Mouse (Mus musculus) stomach, postnatal 0 days (tissue): ENCODE measurements around the gene 2310011J03Rik. TPM values are rescaled to one million over a fixed set of nuclear protein-coding genes. Genes with fewer than 3 reads are reported as not detected.

ENCODE experiments used
- ATAC-seq: fragments of 200-750 bp; cut with Nextera tagmentation; 2 replicates; pipeline ENCODE4 v1.8.0; 2017; ENCODE audit not compliant: low FRiP score, low TSS enrichment
- DNase-seq: peaks from one replicate; pipeline ENCODE4 v3.0.0-alpha.2; 2016; ENCODE audit warnings: low spot score
- H3K27ac ChIP-seq: fragments of 300-500 bp; sonication (generic); replicated peaks from 2 replicates; pipeline ENCODE4 v1.5.1; 2014; ENCODE audit warnings: mild to moderate bottlenecking, control low read depth
- H3K27me3 ChIP-seq: fragments of 300-500 bp; sonication (generic); 2 replicates; pipeline ENCODE4 v1.6.1; 2014; ENCODE audit warnings: low read length; ENCODE audit not compliant: control insufficient read depth, insufficient read depth
- H3K36me3 ChIP-seq: fragments of 300-500 bp; sonication (generic); 2 replicates; pipeline ENCODE4 v1.6.1; 2014; ENCODE audit warnings: low read length, mixed read lengths; ENCODE audit not compliant: control insufficient read depth, insufficient read depth
- H3K4me1 ChIP-seq: fragments of 300-500 bp; sonication (generic); replicated peaks from 2 replicates; pipeline ENCODE4 v1.6.1; 2014; ENCODE audit warnings: antibody characterized with exemption; ENCODE audit not compliant: control insufficient read depth, insufficient read depth
- H3K4me2 ChIP-seq: fragments of 300-500 bp; sonication (generic); replicated peaks from 2 replicates; pipeline ENCODE4 v1.6.1; 2014; ENCODE audit warnings: low read depth, mild to moderate bottlenecking, control low read depth, moderate library complexity
- H3K4me3 ChIP-seq: fragments of 300-500 bp; sonication (generic); 2 replicates; pipeline ENCODE4 v1.5.1; 2014; ENCODE audit warnings: low read depth, low read length, control low read depth
- H3K9ac ChIP-seq: fragments of 300-500 bp; sonication (generic); 2 replicates; pipeline ENCODE4 v1.6.1; 2014; ENCODE audit warnings: mild to moderate bottlenecking, low read length, control low read depth, mixed read lengths
- H3K9me3 ChIP-seq: fragments of 300-500 bp; sonication (generic); 2 replicates; pipeline ENCODE4 v1.6.1; 2016; ENCODE audit warnings: low read length; ENCODE audit not compliant: control insufficient read depth
- CTCF ChIP-seq: IDR thresholded peaks from 2 replicates; pipeline ENCODE4 v1.5.1; 2016; ENCODE audit warnings: antibody characterized with exemption, low read depth, mild to moderate bottlenecking, moderate library complexity
- EP300 ChIP-seq: optimal IDR thresholded peaks from 2 replicates; pipeline ENCODE3; 2016; ENCODE audit warnings: antibody characterized with exemption
- WGBS: fragments of 180-500 bp; shearing (Covaris S2); extraction: QIAGEN DNeasy Blood & Tissue Kit; methylation state at CpG from one replicate; pipeline ENCODE4 v1.1.7; 2014; 5-methylcytosine and 5-hydroxymethylcytosine counted together
- polyA plus RNA-seq: library from polyadenylated mRNA; unstranded; fragments of >200 nt; fragmentation: Nextera tagmentation; extraction: Ambion mirVana; gene quantifications from 2 replicates; pipeline ENCODE4 v1.2.1, GENCODE M21; 2015

Gene 2310011J03Rik
- polyA plus RNA-seq, 1 experiment from 2014 or later, result 50.3 TPM

- WGBS, result 3% methylated on average over 26 of the region's 46 CpGs
- peak; percentile 82 for DNase-seq
Measured at GRCm38 (mm10) chr10:80323261-80324119, 3.2 kb upstream of the 2310011J03Rik start.

GRCm38 (mm10) chr10:80322811-80323211 lies 2.5 kb upstream of the 2310011J03Rik start:
- peaks cover 6% of the 10 kb centered on the region; the same call in 1 of the 2 replicates for H3K36me3 ChIP-seq
- H3K9ac ChIP-seq, result peak overlapping the region; percentile 59
- no peak overlapping the region for H3K27ac ChIP-seq
- TF ChIP-seq CTCF, result peak; percentile 27
- no peak for TF ChIP-seq EP300
- H3K9me3 ChIP-seq, result no peaks in the 10 kb centered on the region
- ATAC-seq (no peak), DNase-seq (no peak)
- 4% methylated on average over 28 of the region's 28 CpGs for WGBS
- H3K4me2 ChIP-seq, result peak overlapping the region; percentile 97
- H3K4me3 ChIP-seq, result peak overlapping the region; percentile 56
- H3K4me1 ChIP-seq, result peaks cover 8% of the 10 kb centered on the region; the same call in 1 of the 2 replicates
- no peaks in the 10 kb centered on the region for H3K27me3 ChIP-seq

More at GRCm38 (mm10) chr10:80323261-80324119, 3.2 kb upstream of the 2310011J03Rik start:
- Histone ChIP-seq H3K4me3 (peak overlapping the region; percentile 56), H3K9me3 (no peaks in the 10 kb centered on the region), H3K27ac (peak overlapping the region; percentile 18; the same call in 1 of the 2 replicates), H3K4me2 (peak overlapping the region; percentile 97), H3K27me3 (no peaks in the 10 kb centered on the region), H3K4me1 (peaks cover 8% of the 10 kb centered on the region; the same call in 1 of the 2 replicates), H3K36me3 (peaks cover 6% of the 10 kb centered on the region; the same call in 1 of the 2 replicates), H3K9ac (peak overlapping the region; percentile 59)
- TF ChIP-seq CTCF (no peak), EP300 (no peak)
- ATAC-seq, result peak; percentile 45

GRCm38 (mm10) chr10:80321670-80322581 lies 1.6 kb upstream of the 2310011J03Rik start:
- TF ChIP-seq CTCF (no peak), EP300 (no peak)
- H3K27me3 ChIP-seq, result no peaks in the 10 kb centered on the region
- 94% methylated on average over 14 of the region's 21 CpGs for WGBS
- peak overlapping the region; percentile 59; the same call in 1 of the 2 replicates for H3K9ac ChIP-seq
- no peak for ATAC-seq
- H3K4me3 ChIP-seq, result no peak overlapping the region
- no peak overlapping the region for H3K27ac ChIP-seq
- DNase-seq, result no peak
- H3K4me1 ChIP-seq, result peaks cover 8% of the 10 kb centered on the region; the same call in 1 of the 2 replicates
- no peak overlapping the region for H3K4me2 ChIP-seq
- H3K36me3 ChIP-seq, result peaks cover 8% of the 10 kb centered on the region; the same call in 1 of the 2 replicates
- no peaks in the 10 kb centered on the region for H3K9me3 ChIP-seq

GRCm38 (mm10) chr10:80321014-80321669 lies 805 bp upstream of the 2310011J03Rik start:
- H3K36me3 ChIP-seq, result peaks cover 8% of the 10 kb centered on the region; the same call in 1 of the 2 replicates
- no peak overlapping the region for H3K4me2 ChIP-seq
- ATAC-seq (no peak), DNase-seq (no peak)
- no peak overlapping the region for H3K9ac ChIP-seq
- TF ChIP-seq EP300 (no peak), CTCF (no peak)
- peaks cover 8% of the 10 kb centered on the region; the same call in 1 of the 2 replicates for H3K4me1 ChIP-seq
- no peaks in the 10 kb centered on the region for H3K27me3 ChIP-seq
- no peak overlapping the region for H3K4me3 ChIP-seq
- WGBS, result 67% methylated on average over 6 of the region's 6 CpGs
- H3K27ac ChIP-seq, result no peak overlapping the region
- no peaks in the 10 kb centered on the region for H3K9me3 ChIP-seq

GRCm38 (mm10) chr10:80317011-80317410 lies 3.3 kb downstream of the 2310011J03Rik start:
- Histone ChIP-seq H3K9ac (no peak overlapping the region), H3K27me3 (0 out of 2 replicates have a peak, but pooled peaks cover 9% of the 10 kb centered on the region), H3K4me2 (no peak overlapping the region), H3K4me1 (peaks cover 3% of the 10 kb centered on the region; the same call in 1 of the 2 replicates), H3K9me3 (no peaks in the 10 kb centered on the region), H3K27ac (no peak overlapping the region), H3K4me3 (no peak overlapping the region), H3K36me3 (peaks cover 8% of the 10 kb centered on the region; the same call in 1 of the 2 replicates)
- DNase-seq (no peak), ATAC-seq (no peak)
- WGBS, result 55% methylated on average over 10 of the region's 10 CpGs
- TF ChIP-seq CTCF (no peak), EP300 (no peak)
